Mouse (Mus musculus) G1E (cell line): ENCODE results near the gene Bud23. TPM values are rescaled to one million over a fixed set of nuclear protein-coding genes. Genes with fewer than 3 reads are reported as not detected.
"Not testable (repeated sequence)": the region's sequence is repeated elsewhere in the genome, so short reads cannot be mapped to it uniquely, and the experiment has no call there.

Experiments
- ATAC-seq: 2 replicates; pipeline ENCODE4 v1.8.0; 2016; ENCODE audit warnings: mild to moderate bottlenecking; ENCODE audit not compliant: insufficient number of reproducible peaks, poor library complexity, low FRiP score, severe bottlenecking; ENCODE audit errors: extremely low read depth
- DNase-seq: peaks from one replicate; pipeline ENCODE4 v3.0.0; 2012; ENCODE audit warnings: low spot score
- H3K27me3 ChIP-seq: 2 replicates; pipeline ENCODE4 v1.6.1; 2012; ENCODE audit warnings: mild to moderate bottlenecking, low read length, inconsistent platforms; ENCODE audit not compliant: insufficient read depth
- H3K36me3 ChIP-seq: replicated peaks from 2 replicates; pipeline ENCODE3; 2012; ENCODE audit warnings: mild to moderate bottlenecking, inconsistent platforms
- H3K4me1 ChIP-seq: 2 replicates; pipeline ENCODE4 v1.6.1; 2012; ENCODE audit warnings: low read depth, low read length, inconsistent platforms, mixed read lengths; ENCODE audit not compliant: insufficient read depth
- H3K4me3 ChIP-seq: 2 replicates; pipeline ENCODE4 v1.5.1; 2012; ENCODE audit warnings: low read depth, mild to moderate bottlenecking, inconsistent platforms, low read length, moderate library complexity, mixed read lengths
- H3K9me3 ChIP-seq: replicated peaks from 2 replicates; pipeline ENCODE4 v1.6.1; 2012; ENCODE audit warnings: inconsistent platforms
- CTCF ChIP-seq: IDR thresholded peaks from 2 replicates; pipeline ENCODE4 v1.5.1; 2012; ENCODE audit warnings: low read depth, low read length, inconsistent platforms, mixed read lengths
- GATA1 ChIP-seq: IDR thresholded peaks from 2 replicates; pipeline ENCODE4 v1.6.1; 2012; ENCODE audit warnings: borderline replicate concordance, low read length, inconsistent platforms, mixed read lengths
- GATA2 ChIP-seq: IDR thresholded peaks from 2 replicates; pipeline ENCODE4 v1.6.1; 2012; ENCODE audit warnings: low read depth, low read length, inconsistent platforms, borderline replicate concordance
- POLR2AphosphoS5 ChIP-seq: IDR thresholded peaks from 2 replicates; pipeline ENCODE4 v1.6.1; 2012; ENCODE audit warnings: low read depth, low read length, inconsistent platforms; ENCODE audit not compliant: insufficient replicate concordance
- TAL1 ChIP-seq: conservative IDR thresholded peaks from 2 replicates; pipeline ENCODE4 v1.6.1; 2012; ENCODE audit warnings: low read depth, low read length, inconsistent platforms, mixed read lengths
- polyA plus RNA-seq: library from polyadenylated mRNA; stranded (reverse); fragments of >175 nt; gene quantifications from 2 replicates; pipeline ENCODE4 v1.2.3, GENCODE M21; 2012
- total RNA-seq, 2 experiments: library from RNA; stranded (forward) in 1 of 2; stranded (reverse) in 1 of 2; fragments of 200-1000 nt in 1 of 2; fragments of >200 nt in 1 of 2; fragmentation: Nextera tagmentation in 1 of 2; gene quantifications; 2 replicates each; pipeline ENCODE4 v1.2.3; 2014 to 2017

The Bud23 gene
- total and polyA plus RNA-seq, 3 experiments: 67.0 to 203 (median 79.3) TPM

DNA sequence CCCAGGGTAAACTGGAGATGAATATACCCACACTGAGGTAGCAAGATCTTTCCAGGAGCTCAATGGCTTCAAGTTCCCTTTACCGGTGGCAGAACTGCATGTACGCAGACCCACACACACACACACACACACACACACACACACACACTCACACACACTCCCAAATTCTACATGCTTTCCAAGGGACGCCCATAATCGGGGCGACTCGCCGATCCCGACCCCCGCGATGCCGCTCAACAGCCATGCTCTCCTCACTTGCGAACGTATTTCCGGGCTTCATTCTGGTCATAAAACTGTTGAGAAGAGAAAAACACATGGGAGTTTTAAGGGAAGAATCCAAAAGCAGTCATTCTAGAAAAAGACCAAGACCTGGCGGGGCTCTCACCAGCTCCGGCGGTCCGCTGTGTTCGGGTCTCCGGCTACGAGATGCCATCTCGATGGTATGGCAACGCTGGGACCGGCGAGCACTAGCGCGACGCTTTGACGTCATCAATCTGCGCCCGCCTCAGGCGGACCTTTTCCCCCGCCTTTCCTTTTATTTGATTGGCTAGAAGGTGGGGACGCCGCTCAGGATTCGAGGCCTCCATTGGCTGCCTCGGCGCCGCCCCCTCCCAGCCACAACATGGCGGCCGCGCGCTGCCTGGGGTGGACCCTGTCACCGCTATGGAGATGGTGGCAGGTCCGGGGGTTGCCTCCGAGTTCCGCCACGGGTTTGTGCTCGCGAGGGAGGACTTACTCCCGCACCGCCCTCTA is 954 bp downstream of the Bud23 start, which contains the start of gene Dnajc30:
TSS of gene Dnajc30 (plus strand) at position 574 of the 753 bp plus-strand sequence.
- DNase-seq: peak; percentile 99
- peaks cover 45% of the 10 kb centered on the region for H3K4me1 ChIP-seq
- peaks cover 68% of the 10 kb centered on the region for H3K36me3 ChIP-seq
- peak within 1 kb of the TSS; percentile 99 for H3K4me3 ChIP-seq
- no peaks in the 10 kb centered on the region for H3K27me3 ChIP-seq
- no peaks in the 10 kb centered on the region for H3K9me3 ChIP-seq
- peak; percentile 93 for ATAC-seq
- no peak for TF ChIP-seq CTCF
- no peak for TF ChIP-seq GATA1
- no peak for TF ChIP-seq TAL1

DNA sequence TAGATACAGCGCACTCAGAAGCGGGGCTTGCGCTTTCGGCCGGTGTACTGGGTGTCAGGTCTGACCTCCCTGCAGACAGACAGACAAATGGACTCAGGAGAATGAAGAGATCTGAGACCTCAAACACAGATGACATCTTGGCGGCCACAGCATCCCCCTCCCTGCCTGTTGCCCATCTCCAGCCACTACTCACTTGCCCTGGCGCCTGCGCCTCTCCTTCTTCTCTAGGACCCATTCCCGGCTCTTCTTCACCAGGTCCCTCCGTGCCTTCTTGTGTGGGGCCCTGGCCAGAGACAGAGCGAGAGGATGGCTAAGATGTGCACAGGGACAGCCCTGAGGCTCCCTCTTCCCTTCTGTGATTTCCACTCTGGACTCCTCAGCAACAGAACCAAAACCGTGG is 11.4 kb downstream of the Bud23 start:
- H3K4me3 ChIP-seq: no peak overlapping the region
- DNase-seq (no peak), ATAC-seq (no peak)
- H3K4me1 ChIP-seq: peaks cover 12% of the 10 kb centered on the region
- no peak for TF ChIP-seq GATA1
- no peak for TF ChIP-seq POLR2AphosphoS5
- no peak for TF ChIP-seq TAL1
- no peak for TF ChIP-seq CTCF
- no peak for TF ChIP-seq GATA2
- peaks cover 93% of the 10 kb centered on the region for H3K36me3 ChIP-seq
- no peaks in the 10 kb centered on the region for H3K27me3 ChIP-seq
- H3K9me3 ChIP-seq: no peaks in the 10 kb centered on the region

DNA sequence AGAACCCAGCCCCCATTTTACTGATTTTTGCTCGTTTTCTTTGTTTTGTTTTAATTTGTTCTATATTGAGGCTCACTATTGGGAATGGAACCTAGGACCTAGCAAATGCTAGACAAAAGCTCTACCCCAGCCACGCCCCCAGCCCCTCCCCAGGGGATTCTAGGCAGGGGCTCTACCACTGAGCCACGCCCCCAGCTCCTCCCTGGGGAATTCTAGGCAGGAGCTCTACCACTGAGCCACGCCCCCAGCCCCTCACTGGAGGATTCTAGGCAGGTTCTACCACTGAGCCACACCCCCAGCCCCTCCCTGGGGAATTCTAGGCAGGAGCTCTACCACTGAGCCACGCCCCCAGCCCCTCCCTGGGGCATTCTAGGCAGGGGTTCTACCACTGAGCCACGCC is 15.5 kb downstream of the Bud23 start:
- Histone ChIP-seq H3K4me1 (peaks cover 12% of the 10 kb centered on the region), H3K36me3 (peaks cover 81% of the 10 kb centered on the region)
- not testable (repeated sequence) for H3K9me3 ChIP-seq, H3K4me3 ChIP-seq, ATAC-seq, DNase-seq, H3K27me3 ChIP-seq

DNA sequence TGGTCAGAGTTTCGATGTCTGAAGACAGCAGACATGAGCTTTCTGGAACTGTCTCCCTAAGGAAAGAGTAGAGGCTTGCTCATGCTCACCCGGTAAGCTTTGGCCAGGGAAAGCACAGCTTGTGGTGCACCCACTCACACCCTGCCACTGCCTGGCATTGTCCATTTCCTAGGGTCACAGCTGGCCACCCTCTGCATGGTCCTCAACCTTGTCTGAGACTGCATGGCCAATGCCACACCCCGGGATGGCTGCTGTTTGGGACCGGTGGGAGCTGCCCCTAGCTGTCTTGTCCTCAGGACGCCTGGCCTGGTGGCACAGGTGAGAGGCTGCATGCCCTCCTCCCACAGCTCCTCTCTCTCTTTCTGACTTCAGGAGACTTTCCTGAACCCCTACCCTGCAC is 16.2 kb downstream of the Bud23 start:
- H3K4me1 ChIP-seq: peaks cover 12% of the 10 kb centered on the region
- H3K27me3 ChIP-seq: no peaks in the 10 kb centered on the region
- ATAC-seq (no peak), DNase-seq (no peak)
- no peaks in the 10 kb centered on the region for H3K9me3 ChIP-seq
- TF ChIP-seq CTCF (no peak), TAL1 (no peak), GATA2 (no peak), POLR2AphosphoS5 (no peak), GATA1 (no peak)
- peaks cover 77% of the 10 kb centered on the region for H3K36me3 ChIP-seq
- H3K4me3 ChIP-seq: no peak overlapping the region

DNA sequence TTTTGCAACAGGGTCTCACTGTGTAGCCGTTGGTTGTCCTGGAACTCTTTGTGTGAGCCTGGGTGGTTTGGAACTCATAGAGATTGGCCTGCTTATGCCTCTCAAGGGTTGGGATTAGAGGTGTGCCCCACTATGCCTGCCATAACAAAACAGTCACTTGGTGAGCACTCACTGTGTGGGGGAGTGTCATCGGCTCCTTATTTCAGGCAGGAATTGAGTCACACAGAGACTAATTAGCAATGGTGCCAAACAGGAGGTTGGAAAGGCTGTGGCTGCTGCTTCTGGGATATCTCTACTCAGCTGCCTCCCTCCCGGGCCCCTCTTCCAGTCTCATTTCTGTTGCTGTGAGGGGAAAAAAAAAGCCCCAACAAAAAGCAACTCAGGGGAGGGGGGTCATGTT is 20.2 kb downstream of the Bud23 start:
- H3K4me3 ChIP-seq: no peak overlapping the region
- H3K36me3 ChIP-seq: peaks cover 70% of the 10 kb centered on the region
- H3K27me3 ChIP-seq: no peaks in the 10 kb centered on the region
- ATAC-seq: no peak
- DNase-seq: no peak
- TF ChIP-seq GATA2: no peak
- no peak for TF ChIP-seq CTCF
- TF ChIP-seq POLR2AphosphoS5: no peak
- no peak for TF ChIP-seq TAL1
- TF ChIP-seq GATA1: no peak
- H3K4me1 ChIP-seq: peaks cover 27% of the 10 kb centered on the region
- no peaks in the 10 kb centered on the region for H3K9me3 ChIP-seq

- Histone ChIP-seq H3K4me1 (peaks cover 33% of the 10 kb centered on the region), H3K4me3 (no peak overlapping the region), H3K27me3 (no peaks in the 10 kb centered on the region), H3K36me3 (peaks cover 75% of the 10 kb centered on the region), H3K9me3 (no peaks in the 10 kb centered on the region)
- ATAC-seq: no peak
- TF ChIP-seq TAL1 (no peak), POLR2AphosphoS5 (no peak), GATA1 (no peak), CTCF (no peak), GATA2 (no peak)
- no peak for DNase-seq
Observed at GRCm38 (mm10) chr5:135042105-135042788, 22.5 kb downstream of the Bud23 start.
